Mouse (Mus musculus) frontal cortex, postnatal 36 days (tissue): Measurements from ENCODE around the gene Spdye4b.
"Not testable (repeated sequence)": the region's sequence is repeated elsewhere in the genome, so short reads cannot be mapped to it uniquely, and the experiment has no call there.

Source experiments
- DNase-seq, 2 experiments: peaks; one replicate each; pipeline ENCODE4 v3.0.0; 2022; ENCODE audit warnings: low spot score in 2 of 2

Spdye4b gene

GRCm38 (mm10) chr5:143180255-143181076 is at the start of gene Spdye4b, which contains the start of gene Rbak:
Gene Spdye4b, plus strand, starts transcription at chr5:143181017.
Gene Rbak, minus strand, starts transcription at chr5:143180775.
- DNase-seq = peak; percentile 97 to 98

GRCm38 (mm10) chr5:143132935-143133514 is 47.8 kb upstream of the Spdye4b start:
- DNase-seq = no peak

DNA sequence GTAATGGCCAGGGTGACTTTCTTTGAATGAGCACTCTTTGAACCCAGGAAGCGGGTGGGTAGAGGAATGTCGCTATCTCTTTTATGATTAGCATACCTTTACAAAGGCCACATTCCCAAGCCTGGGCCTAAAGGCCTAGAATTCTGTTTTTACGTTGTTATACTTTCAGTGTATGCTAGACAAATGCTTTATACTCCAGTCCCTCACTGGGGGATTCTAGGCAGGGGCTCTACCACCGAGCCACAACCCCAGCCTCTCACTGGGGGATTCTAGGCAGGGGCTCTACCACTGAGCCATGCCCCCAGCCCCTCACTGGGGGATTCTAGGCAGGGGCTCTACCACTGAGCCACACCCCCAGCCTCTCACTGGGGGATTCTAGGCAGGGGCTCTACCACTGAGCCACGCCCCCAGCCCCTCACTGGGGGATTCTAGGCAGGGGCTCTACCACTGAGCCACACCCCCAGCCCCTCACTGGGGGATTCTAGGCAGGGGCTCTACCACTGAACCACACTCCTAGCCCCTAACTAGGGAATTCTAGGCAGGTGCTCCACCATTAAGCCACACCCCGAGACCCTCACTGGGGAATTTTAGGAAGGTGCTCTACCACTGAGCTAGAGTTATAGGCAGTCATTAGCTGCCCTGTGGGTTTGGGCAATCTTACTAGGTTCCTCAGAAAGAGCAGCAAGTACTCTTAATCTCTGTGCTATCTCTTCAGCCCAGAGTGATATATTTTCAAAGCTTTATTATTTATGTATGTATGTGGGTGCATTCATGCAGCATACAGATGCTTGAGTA is 46.4 kb upstream of the Spdye4b start:
- not testable (repeated sequence) for DNase-seq

DNA sequence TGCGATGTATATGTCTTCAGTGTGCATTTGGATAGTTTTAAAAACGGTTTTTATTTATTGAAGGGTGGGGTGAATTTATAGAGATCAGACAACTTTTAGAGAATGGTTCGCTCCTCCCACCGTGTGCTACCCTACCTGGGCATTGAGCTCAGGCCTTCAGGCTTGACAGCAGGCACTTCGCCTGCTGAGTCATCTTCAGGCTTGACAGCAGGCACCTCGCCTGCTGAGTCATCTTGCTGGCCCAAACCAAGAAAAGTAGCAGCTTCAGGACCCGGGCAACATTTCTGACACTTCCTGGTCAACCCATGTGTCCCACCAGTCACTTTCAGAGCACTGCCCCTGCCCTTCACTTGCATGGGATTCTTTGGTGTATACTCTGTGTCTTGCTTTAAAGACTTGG is 45.8 kb upstream of the Spdye4b start:
- DNase-seq = no peak

DNA sequence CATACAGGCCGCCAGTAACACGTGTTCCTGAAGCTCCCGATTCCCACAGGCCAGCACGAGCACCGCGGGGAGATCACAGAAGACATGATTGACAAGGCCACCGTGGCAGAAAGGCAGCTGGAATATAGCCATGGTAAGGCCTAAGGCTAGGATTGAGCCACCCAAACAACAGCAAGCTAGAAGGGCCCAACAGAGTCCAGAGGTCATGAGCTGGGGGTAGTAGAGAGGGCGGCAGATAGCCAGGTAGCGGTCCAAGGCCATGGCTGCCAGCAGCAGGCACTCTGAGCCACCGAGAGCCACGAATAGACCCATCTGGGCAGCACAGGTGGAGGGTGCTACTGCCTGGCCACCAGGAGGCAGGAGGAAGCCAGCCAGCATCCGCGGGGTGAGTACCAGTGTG is 43.2 kb upstream of the Spdye4b start:
- no peak for DNase-seq

- DNase-seq = no peak
These were observed 33.3 kb upstream of the Spdye4b start, which contains the start of gene Olfr718-ps1 for GRCm38 (mm10) chr5:143147481-143147880. Gene Olfr718-ps1, minus strand, starts transcription at chr5:143147581.

DNA sequence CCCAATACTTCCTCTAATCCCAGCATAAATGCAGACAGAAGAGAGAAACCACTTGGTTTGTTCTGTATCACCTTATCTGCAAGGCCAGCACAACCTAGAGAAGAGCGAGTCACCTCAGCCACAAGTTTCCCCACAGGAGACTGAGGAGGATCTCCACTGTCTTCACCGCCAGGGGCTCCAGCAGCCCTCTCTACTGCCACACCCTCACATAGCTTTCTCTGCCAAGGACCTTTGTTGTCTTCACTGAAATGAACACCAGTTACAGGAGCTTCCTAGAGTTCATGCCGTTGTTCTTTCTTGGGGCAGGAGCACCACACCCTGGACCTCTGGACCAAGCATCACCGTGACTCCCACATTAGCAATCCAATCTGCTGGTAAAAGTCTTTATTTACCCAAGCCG is 32.2 kb upstream of the Spdye4b start:
- DNase-seq = no peak

GRCm38 (mm10) chr5:143149536-143149935 is 31.3 kb upstream of the Spdye4b start:
- no peak for DNase-seq

DNA sequence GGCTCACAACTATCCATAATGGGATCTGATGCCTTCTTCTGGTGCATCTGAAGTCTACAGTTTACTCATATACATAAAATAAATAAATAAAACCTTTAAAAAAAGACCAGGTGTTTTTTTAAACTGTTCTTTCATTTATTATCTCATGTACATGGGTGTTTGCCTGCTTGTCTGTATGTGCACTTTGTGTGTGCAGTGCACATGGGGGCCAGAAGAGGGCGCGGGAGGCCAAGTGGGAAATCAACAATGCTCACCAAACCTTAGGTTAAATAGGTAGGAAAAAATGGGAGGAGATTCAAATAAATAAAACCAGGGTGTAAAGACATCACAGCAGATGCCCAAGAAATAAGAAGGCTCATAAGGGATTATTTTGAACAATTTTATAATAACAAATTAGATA is 30.8 kb upstream of the Spdye4b start:
- no peak for DNase-seq

GRCm38 (mm10) chr5:143153756-143154155 is 27.1 kb upstream of the Spdye4b start:
- no peak for DNase-seq

- DNase-seq = no peak
These were observed 25.3 kb upstream of the Spdye4b start for GRCm38 (mm10) chr5:143155534-143155933.

DNA sequence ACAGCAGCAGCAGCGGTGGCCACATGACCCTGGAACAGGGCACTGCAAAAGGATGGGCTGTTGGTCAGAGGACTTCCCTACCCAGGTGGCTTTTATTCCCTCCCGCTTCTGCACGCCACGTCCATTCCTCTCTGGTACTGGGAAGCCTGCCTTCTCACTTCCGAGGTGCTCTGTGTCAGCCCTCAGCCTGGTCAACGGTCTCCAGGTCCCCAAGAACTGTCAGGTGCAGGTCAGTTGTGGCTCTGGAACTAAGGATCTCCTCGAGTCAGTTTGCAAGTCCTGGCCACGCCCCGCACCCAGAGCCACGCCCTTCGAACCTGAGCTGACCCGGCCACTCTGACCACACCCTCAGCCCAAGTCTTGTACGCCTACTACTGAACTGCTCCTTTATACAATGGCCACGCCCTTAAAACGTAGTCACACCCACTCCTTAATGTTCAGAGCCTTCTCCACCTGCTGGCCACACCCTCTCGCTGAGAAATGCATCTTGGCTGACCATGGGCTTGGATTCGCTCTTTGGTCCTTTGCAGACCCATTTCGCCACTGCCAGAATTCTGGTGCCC is 15.2 kb upstream of the Spdye4b start:
- no peak for DNase-seq

- no peak for DNase-seq
These were observed 4.8 kb upstream of the Spdye4b start for GRCm38 (mm10) chr5:143175970-143176369.

GRCm38 (mm10) chr5:143177541-143178200 is 3.1 kb upstream of the Spdye4b start:
- DNase-seq = no peak

GRCm38 (mm10) chr5:143179179-143179578 is 1.6 kb upstream of the Spdye4b start:
- DNase-seq = no peak

DNA sequence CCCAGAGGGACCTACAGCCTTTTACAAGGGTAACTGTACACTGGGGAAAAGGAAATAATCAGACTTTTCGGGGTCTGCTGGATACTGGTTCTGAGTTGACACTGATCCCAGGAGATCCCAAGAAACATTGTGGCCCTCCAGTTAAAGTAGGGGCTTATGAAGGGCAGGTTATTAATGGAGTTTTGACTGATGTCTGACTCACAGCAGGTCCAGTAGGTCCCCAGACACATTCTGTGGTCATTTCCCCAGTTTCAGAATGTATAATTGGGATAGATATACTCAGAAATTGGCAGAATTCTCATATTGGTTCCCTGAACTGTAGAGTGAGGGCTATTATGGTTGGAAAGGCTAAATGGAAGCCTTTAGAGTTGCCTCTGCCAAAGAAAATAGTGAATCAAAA is 7.2 kb downstream of the Spdye4b start:
- not testable (repeated sequence) for DNase-seq

- no peak for DNase-seq
These were observed 12.0 kb downstream of the Spdye4b start for GRCm38 (mm10) chr5:143192806-143193205.

DNA sequence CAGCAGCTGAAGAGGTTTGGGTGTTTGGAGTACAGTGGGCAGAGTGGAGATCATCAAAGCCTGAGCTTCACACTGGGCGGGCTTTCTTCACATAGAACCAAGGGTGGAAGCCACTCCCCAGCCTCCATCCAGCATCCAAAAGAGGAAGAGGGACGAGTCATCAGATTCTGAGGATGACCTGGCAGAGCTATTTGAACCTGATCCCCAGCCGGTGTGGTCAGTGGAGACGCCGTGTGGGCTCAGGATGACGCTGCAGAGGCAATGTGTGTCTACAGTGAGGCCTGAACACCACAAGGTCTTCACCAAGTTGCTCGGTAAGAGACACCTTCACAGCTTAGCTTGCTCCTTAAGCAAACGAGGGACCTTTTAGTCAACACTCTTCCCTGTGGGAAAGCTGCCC is 13.9 kb downstream of the Spdye4b start:
- not testable (repeated sequence) for DNase-seq

GRCm38 (mm10) chr5:143195166-143195565 is 14.3 kb downstream of the Spdye4b start:
- no peak for DNase-seq

- no peak for DNase-seq
These were observed 15.7 kb downstream of the Spdye4b start for GRCm38 (mm10) chr5:143196506-143196905.

- DNase-seq = no peak
These were observed 24.2 kb downstream of the Spdye4b start for GRCm38 (mm10) chr5:143205015-143205414.
